Mouse (Mus musculus) neural tube, embryonic 11.5 days (tissue): ENCODE measurements around the gene Olfr1315-ps1. TPM values are rescaled to one million over a fixed set of nuclear protein-coding genes. Genes with fewer than 3 reads are reported as not detected.

ENCODE experiments used
- ATAC-seq: fragments of 200-750 bp; cut with Nextera tagmentation; 2 replicates; pipeline ENCODE4 v1.8.0; 2017; ENCODE audit warnings: moderate number of reproducible peaks, mild to moderate bottlenecking, moderate TSS enrichment, moderate library complexity; ENCODE audit not compliant: insufficient read depth, low FRiP score, low TSS enrichment
- DNase-seq: peaks from one replicate; pipeline ENCODE4 v3.0.0-alpha.2; 2015; ENCODE audit warnings: low spot score
- H3K27ac ChIP-seq: fragments of 300-500 bp; sonication (generic); 2 replicates; pipeline ENCODE4 v1.5.1; 2014; ENCODE audit warnings: low read depth, mild to moderate bottlenecking, low read length
- H3K27me3 ChIP-seq: fragments of 300-500 bp; sonication (generic); 2 replicates; pipeline ENCODE4 v1.6.1; 2014; ENCODE audit warnings: mild to moderate bottlenecking, low read length, mixed read lengths; ENCODE audit not compliant: control insufficient read depth, insufficient read depth
- H3K36me3 ChIP-seq: fragments of 300-500 bp; sonication (generic); 2 replicates; pipeline ENCODE4 v1.6.1; 2014; ENCODE audit warnings: mild to moderate bottlenecking, low read length, moderate library complexity, mixed read lengths; ENCODE audit not compliant: control insufficient read depth, insufficient read depth
- H3K4me1 ChIP-seq: fragments of 300-500 bp; sonication (generic); 2 replicates; pipeline ENCODE4 v1.6.1; 2014; ENCODE audit warnings: low read length, mixed read lengths; ENCODE audit not compliant: control insufficient read depth, insufficient read depth
- H3K4me2 ChIP-seq: fragments of 300-500 bp; sonication (generic); 2 replicates; pipeline ENCODE4 v1.6.1; 2014; ENCODE audit warnings: low read depth, mild to moderate bottlenecking, moderate library complexity
- H3K4me3 ChIP-seq: fragments of 300-500 bp; sonication (generic); 2 replicates; pipeline ENCODE4 v1.5.1; 2014; ENCODE audit warnings: low read depth, low read length
- H3K9ac ChIP-seq: fragments of 300-500 bp; sonication (generic); 2 replicates; pipeline ENCODE4 v1.6.1; 2014; ENCODE audit warnings: mild to moderate bottlenecking, low read length
- H3K9me3 ChIP-seq: fragments of 300-500 bp; sonication (generic); 2 replicates; pipeline ENCODE4 v1.6.1; 2016; ENCODE audit warnings: low read length; ENCODE audit not compliant: control insufficient read depth
- WGBS: fragments of 180-500 bp; shearing (Covaris S2); extraction: QIAGEN DNeasy Blood & Tissue Kit; methylation state at CpG from one replicate; pipeline ENCODE4 v1.1.7; 2014; 5-methylcytosine and 5-hydroxymethylcytosine counted together
- polyA plus RNA-seq: library from polyadenylated mRNA; unstranded; fragments of >200 nt; fragmentation: Nextera tagmentation; extraction: Ambion mirVana; gene quantifications from 2 replicates; pipeline ENCODE4 v1.2.1, GENCODE M21; 2014

Olfr1315-ps1 gene
- not detected in 2 replicates for polyA plus RNA-seq

- DNase-seq (no peak), ATAC-seq (no peak)
- Histone ChIP-seq H3K27ac (no peak within 1 kb of the TSS), H3K4me3 (no peak within 1 kb of the TSS), H3K9me3 (no peaks in the 10 kb centered on the region), H3K4me2 (no peak within 1 kb of the TSS), H3K9ac (no peak within 1 kb of the TSS), H3K4me1 (no peaks in the 10 kb centered on the region), H3K36me3 (no peaks in the 10 kb centered on the region), H3K27me3 (no peaks in the 10 kb centered on the region)
- 80% methylated on average over 1 of the region's 1 CpGs for WGBS
Observed at GRCm38 (mm10) chr2:112115340-112115739, at the start of gene Olfr1315-ps1. Gene Olfr1315-ps1, minus strand, starts transcription at chr2:112115440.

GRCm38 (mm10) chr2:112153898-112154297 lies 38.7 kb upstream of the Olfr1315-ps1 start, which contains the start of gene Olfr1318:
Gene Olfr1318, plus strand, starts transcription at chr2:112154198.
- Histone ChIP-seq H3K27me3 (no peaks in the 10 kb centered on the region), H3K4me2 (no peak within 1 kb of the TSS), H3K27ac (no peak within 1 kb of the TSS), H3K9ac (no peak within 1 kb of the TSS), H3K4me3 (no peak within 1 kb of the TSS), H3K36me3 (no peaks in the 10 kb centered on the region), H3K4me1 (no peaks in the 10 kb centered on the region), H3K9me3 (no peaks in the 10 kb centered on the region)
- DNase-seq (no peak), ATAC-seq (no peak)

GRCm38 (mm10) chr2:112140029-112140428 lies 24.8 kb upstream of the Olfr1315-ps1 start, which contains the start of gene Olfr1317:
Gene Olfr1317, plus strand, starts transcription at chr2:112140329.
- Histone ChIP-seq H3K36me3 (no peaks in the 10 kb centered on the region), H3K4me3 (no peak within 1 kb of the TSS), H3K9me3 (no peaks in the 10 kb centered on the region), H3K4me1 (no peaks in the 10 kb centered on the region), H3K27ac (no peak within 1 kb of the TSS), H3K4me2 (no peak within 1 kb of the TSS), H3K9ac (no peak within 1 kb of the TSS), H3K27me3 (no peaks in the 10 kb centered on the region)
- ATAC-seq: no peak
- WGBS: 69% methylated on average over 2 of the region's 2 CpGs
- no peak for DNase-seq

- Histone ChIP-seq H3K36me3 (no peaks in the 10 kb centered on the region), H3K4me1 (no peaks in the 10 kb centered on the region), H3K9ac (no peak within 1 kb of the TSS), H3K27me3 (no peaks in the 10 kb centered on the region), H3K4me2 (no peak within 1 kb of the TSS), H3K27ac (no peak within 1 kb of the TSS), H3K4me3 (no peak within 1 kb of the TSS), H3K9me3 (no peaks in the 10 kb centered on the region)
- 87% methylated on average over 2 of the region's 2 CpGs for WGBS
- DNase-seq (no peak), ATAC-seq (no peak)
Observed at GRCm38 (mm10) chr2:112134877-112135276, 19.6 kb upstream of the Olfr1315-ps1 start, which contains the start of gene Olfr1316. Gene Olfr1316, minus strand, starts transcription at chr2:112134977.

GRCm38 (mm10) chr2:112096681-112097080 lies 18.6 kb downstream of the Olfr1315-ps1 start, which contains the start of gene Olfr1314:
Gene Olfr1314, minus strand, starts transcription at chr2:112096781.
- no peak within 1 kb of the TSS for H3K9ac ChIP-seq
- DNase-seq (no peak), ATAC-seq (no peak)
- no peak within 1 kb of the TSS for H3K4me2 ChIP-seq
- no peak within 1 kb of the TSS for H3K27ac ChIP-seq
- no peaks in the 10 kb centered on the region for H3K4me1 ChIP-seq
- H3K9me3 ChIP-seq: no peaks in the 10 kb centered on the region
- H3K27me3 ChIP-seq: no peaks in the 10 kb centered on the region
- no peak within 1 kb of the TSS for H3K4me3 ChIP-seq
- H3K36me3 ChIP-seq: no peaks in the 10 kb centered on the region

- no peak for ATAC-seq
- no peaks in the 10 kb centered on the region for H3K27me3 ChIP-seq
Observed at GRCm38 (mm10) chr2:112077743-112078142, 37.5 kb downstream of the Olfr1315-ps1 start, which contains the start of gene Olfr1313. Gene Olfr1313, minus strand, starts transcription at chr2:112077843.

More at GRCm38 (mm10) chr2:112077743-112078142, 37.5 kb downstream of the Olfr1315-ps1 start, which contains the start of gene Olfr1313:
- Histone ChIP-seq H3K4me3 (no peak within 1 kb of the TSS), H3K9me3 (no peaks in the 10 kb centered on the region), H3K4me2 (no peak within 1 kb of the TSS), H3K9ac (no peak within 1 kb of the TSS), H3K4me1 (no peaks in the 10 kb centered on the region), H3K27ac (no peak within 1 kb of the TSS), H3K36me3 (no peaks in the 10 kb centered on the region)
- no peak for DNase-seq

Other genes starting within 250 kb of the Olfr1315-ps1 start
- gene Olfr1305, start 238.3 kb downstream of the Olfr1315-ps1 start, polyA plus RNA-seq: not detected in 2 replicates
- not detected in 2 replicates for gene Olfr1306, start 199.2 kb downstream of the Olfr1315-ps1 start, polyA plus RNA-seq
- not detected in 2 replicates for gene Olfr1307, start 166.0 kb downstream of the Olfr1315-ps1 start, polyA plus RNA-seq
- not detected in 2 replicates for gene Olfr1308, start 150.5 kb downstream of the Olfr1315-ps1 start, polyA plus RNA-seq
- gene Olfr1309, start 125.2 kb downstream of the Olfr1315-ps1 start, polyA plus RNA-seq: not detected in 2 replicates
- not detected in 2 replicates for gene Olfr1310, start 102.7 kb downstream of the Olfr1315-ps1 start, polyA plus RNA-seq
- not detected in 2 replicates for gene Olfr1311, start 91.0 kb downstream of the Olfr1315-ps1 start, polyA plus RNA-seq
- not detected in 2 replicates for gene Olfr1312, start 65.2 kb downstream of the Olfr1315-ps1 start, polyA plus RNA-seq
- gene Olfr1313, start 37.6 kb downstream of the Olfr1315-ps1 start, polyA plus RNA-seq: not detected in 2 replicates
- gene Olfr1314, start 18.7 kb downstream of the Olfr1315-ps1 start, polyA plus RNA-seq: not detected in 2 replicates
- gene Olfr1316, start 19.5 kb upstream of the Olfr1315-ps1 start, polyA plus RNA-seq: not detected in 2 replicates
- gene Olfr1317, start 24.9 kb upstream of the Olfr1315-ps1 start, polyA plus RNA-seq: not detected in 2 replicates
- gene Olfr1318, start 38.8 kb upstream of the Olfr1315-ps1 start, polyA plus RNA-seq: not detected in 2 replicates
- gene Lpcat4, start 124.0 kb upstream of the Olfr1315-ps1 start, polyA plus RNA-seq: 9.7 and 12.8 TPM in 2 replicates
- gene Nutm1, start 143.9 kb upstream of the Olfr1315-ps1 start, polyA plus RNA-seq: not detected in 2 replicates
- gene Nop10, start 146.5 kb upstream of the Olfr1315-ps1 start, polyA plus RNA-seq: 167 and 171 TPM in 2 replicates
- 15.3 and 15.4 TPM in 2 replicates for gene Slc12a6, start 150.4 kb upstream of the Olfr1315-ps1 start, polyA plus RNA-seq
- gene Gm21985, start 150.9 kb upstream of the Olfr1315-ps1 start, polyA plus RNA-seq: not detected in 2 replicates